Mouse (Mus musculus): Measurements from ENCODE around the gene Rad51d. TPM values are rescaled to one million over a fixed set of nuclear protein-coding genes. Genes with fewer than 3 reads are reported as not detected.
"Not testable (repeated sequence)": the region's sequence is repeated elsewhere in the genome, so short reads cannot be mapped to it uniquely, and the experiment has no call there.

Rad51d gene
- polyA plus RNA-seq (2012; rRNA removed) = 20.9 and 21.2 TPM in 2 replicates

GRCm38 (mm10) chr11:82890342-82890762 is at the start of gene Rad51d:
TSS of gene Rad51d (minus strand) at chr11:82890614.
- 1% methylated on average over 26 of the region's 26 CpGs for WGBS
- TF ChIP-seq CTCF (IDR thresholded peaks at IDR 0.05; ENCODE audit: borderline replicate concordance, insufficient read depth, low read depth, low read length) (peak; percentile 94), POLR2A (IDR thresholded peaks at IDR 0.05; ENCODE audit: borderline replicate concordance, insufficient read depth, low read length) (peak; percentile 62; the same call in 1 of the 2 replicates)

DNA sequence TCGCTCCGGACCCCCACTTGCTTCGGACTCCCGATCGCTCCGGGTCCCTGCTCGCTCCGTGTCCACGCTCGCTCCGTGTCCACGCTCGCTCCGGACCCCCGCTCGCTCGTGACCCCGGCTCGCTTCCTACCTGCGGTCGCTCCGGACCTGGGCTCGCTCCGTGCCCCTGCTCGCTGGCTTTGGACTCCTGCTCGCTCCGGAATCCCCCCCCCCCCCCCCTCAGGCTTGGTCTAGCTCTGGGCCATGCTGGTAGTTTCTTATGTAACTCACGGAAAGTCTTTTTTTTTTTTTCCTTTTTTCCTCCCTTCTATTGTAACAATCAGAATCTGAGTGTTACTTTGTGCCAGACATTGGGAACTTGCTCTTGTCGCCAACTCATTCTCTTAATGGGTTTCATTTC is 42.8 kb upstream of the Rad51d start:
- 2% methylated on average over 29 of the region's 29 CpGs for WGBS
- H3K27ac ChIP-seq (ENCODE audit: insufficient read depth, low read length) = no peak overlapping the region
- H3K27me3 ChIP-seq (ENCODE audit: control insufficient read depth, insufficient read depth, low read length) = no peaks in the 10 kb centered on the region; the same call in 1 of the 2 replicates
- peaks cover 5% of the 10 kb centered on the region for H3K4me1 ChIP-seq (ENCODE audit: control insufficient read depth, insufficient read depth, low read length)
- H3K4me3 ChIP-seq (replicated peaks; ENCODE audit: insufficient read depth, low read depth, low read length) = peak overlapping the region; percentile 40
- TF ChIP-seq POLR2A (IDR thresholded peaks at IDR 0.05; ENCODE audit: borderline replicate concordance, insufficient read depth, low read length) (no peak), CTCF (IDR thresholded peaks at IDR 0.05; ENCODE audit: borderline replicate concordance, insufficient read depth, low read depth, low read length) (no peak)
- DNase-seq = no peak

More at GRCm38 (mm10) chr11:82890342-82890762, at the start of gene Rad51d:
- peak within 1 kb of the TSS; percentile 89 for H3K4me3 ChIP-seq (replicated peaks; ENCODE audit: insufficient read depth, low read depth, low read length)
- H3K27ac ChIP-seq (ENCODE audit: insufficient read depth, low read length) = peak within 1 kb of the TSS; percentile 53
- H3K4me1 ChIP-seq (ENCODE audit: control insufficient read depth, insufficient read depth, low read length) = peaks cover 4% of the 10 kb centered on the region; the same call in 1 of the 2 replicates
- DNase-seq = peak; percentile 93 to 95
- H3K27me3 ChIP-seq (ENCODE audit: control insufficient read depth, insufficient read depth, low read length) = no peaks in the 10 kb centered on the region

DNA sequence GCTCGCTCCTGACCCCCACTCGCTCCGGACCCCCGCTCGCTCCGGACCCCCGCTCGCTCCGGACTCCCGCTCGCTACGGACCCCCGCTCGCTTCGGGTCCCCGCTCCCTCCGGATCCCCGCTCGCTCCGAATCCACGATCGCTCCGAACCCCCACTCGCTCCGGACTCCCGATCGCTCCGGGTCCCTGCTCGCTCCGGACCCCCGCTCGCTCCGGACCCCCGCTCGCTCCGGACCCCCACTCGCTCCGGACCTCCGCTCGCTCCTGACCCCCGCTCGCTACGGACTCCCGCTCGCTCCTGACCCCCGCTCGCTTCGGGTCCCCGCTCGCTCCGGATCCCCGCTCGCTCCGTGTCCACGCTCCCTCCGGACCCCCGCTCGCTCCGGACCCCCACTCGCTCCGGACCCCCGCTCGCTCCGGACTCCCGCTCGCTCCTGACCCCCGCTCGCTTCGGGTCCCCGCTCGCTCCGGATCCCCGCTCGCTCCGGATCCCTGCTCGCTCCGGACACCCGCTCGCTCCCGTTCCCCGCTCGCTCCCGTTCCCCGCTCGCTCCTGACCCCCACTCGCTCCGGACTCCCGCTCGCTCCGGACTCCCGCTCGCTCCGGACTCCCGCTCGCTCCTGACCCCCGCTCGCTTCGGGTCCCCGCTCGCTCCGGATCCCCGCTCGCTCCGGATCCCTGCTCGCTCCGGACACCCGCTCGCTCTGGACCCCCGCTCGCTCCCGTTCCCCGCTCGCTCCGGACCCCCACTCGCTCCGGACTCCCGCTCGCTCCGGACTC is 41.4 kb upstream of the Rad51d start:
- H3K4me1 ChIP-seq (ENCODE audit: control insufficient read depth, insufficient read depth, low read length); H3K27ac ChIP-seq (ENCODE audit: insufficient read depth, low read length); H3K27me3 ChIP-seq (ENCODE audit: control insufficient read depth, insufficient read depth, low read length); DNase-seq; H3K4me3 ChIP-seq (replicated peaks; ENCODE audit: insufficient read depth, low read depth, low read length): not testable (repeated sequence)
- WGBS = 1% methylated on average over 117 of the region's 119 CpGs

GRCm38 (mm10) chr11:82931161-82931560 is 40.7 kb upstream of the Rad51d start:
- not testable (repeated sequence) for DNase-seq; H3K27ac ChIP-seq (ENCODE audit: insufficient read depth, low read length); H3K27me3 ChIP-seq (ENCODE audit: control insufficient read depth, insufficient read depth, low read length); H3K4me1 ChIP-seq (ENCODE audit: control insufficient read depth, insufficient read depth, low read length)
- peak overlapping the region; percentile 30 for H3K4me3 ChIP-seq (replicated peaks; ENCODE audit: insufficient read depth, low read depth, low read length)
- 2% methylated on average over 63 of the region's 63 CpGs for WGBS

DNA sequence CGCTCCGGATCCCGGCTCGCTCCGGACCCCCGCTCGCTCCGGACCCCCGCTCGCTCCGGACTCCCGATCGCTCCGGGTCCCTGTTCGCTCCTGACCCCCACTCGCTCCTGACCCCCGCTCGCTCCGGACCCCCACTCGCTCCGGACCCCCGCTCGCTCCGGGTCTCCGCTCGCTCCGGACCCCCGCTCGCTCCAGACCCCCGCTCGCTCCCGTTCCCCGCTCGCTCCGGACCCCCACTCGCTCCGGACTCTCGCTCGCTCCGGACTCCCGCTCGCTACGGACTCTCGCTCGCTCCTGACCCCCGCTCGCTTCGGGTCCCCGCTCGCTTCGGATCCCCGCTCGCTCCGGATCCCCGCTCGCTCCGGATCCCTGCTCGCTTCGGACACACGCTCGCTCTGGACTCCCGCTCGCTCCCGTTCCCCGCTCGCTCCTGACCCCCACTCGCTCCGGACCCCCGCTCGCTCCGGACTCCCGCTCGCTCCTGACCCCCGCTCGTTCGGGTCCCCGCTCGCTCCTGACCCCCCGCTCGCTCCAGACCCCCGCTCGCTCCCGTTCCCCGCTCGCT is 40.1 kb upstream of the Rad51d start:
- not testable (repeated sequence) for H3K4me1 ChIP-seq (ENCODE audit: control insufficient read depth, insufficient read depth, low read length); H3K27me3 ChIP-seq (ENCODE audit: control insufficient read depth, insufficient read depth, low read length); H3K27ac ChIP-seq (ENCODE audit: insufficient read depth, low read length); DNase-seq
- 3% methylated on average over 84 of the region's 85 CpGs for WGBS
- peak overlapping the region; percentile 13 for H3K4me3 ChIP-seq (replicated peaks; ENCODE audit: insufficient read depth, low read depth, low read length)

DNA sequence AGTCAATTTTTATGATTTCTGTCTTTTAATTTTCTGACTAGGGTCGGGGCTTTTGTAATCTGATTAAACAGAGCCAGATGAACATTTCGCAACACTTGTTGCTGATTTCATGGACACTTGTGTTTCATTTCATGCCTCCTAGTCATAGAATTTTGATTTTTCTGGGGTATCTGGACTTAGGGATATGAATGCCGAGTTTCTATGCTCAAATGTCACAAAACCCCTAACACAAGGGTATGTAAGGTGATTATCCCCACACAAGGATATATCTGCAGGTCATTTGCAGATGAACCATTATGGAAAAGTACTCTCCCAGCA is 39.2 kb upstream of the Rad51d start:
- DNase-seq = no peak
- Histone ChIP-seq H3K4me3 (replicated peaks; ENCODE audit: insufficient read depth, low read depth, low read length) (no peak overlapping the region), H3K27me3 (ENCODE audit: control insufficient read depth, insufficient read depth, low read length) (no peaks in the 10 kb centered on the region; the same call in 1 of the 2 replicates), H3K4me1 (ENCODE audit: control insufficient read depth, insufficient read depth, low read length) (peaks cover 5% of the 10 kb centered on the region), H3K27ac (ENCODE audit: insufficient read depth, low read length) (no peak overlapping the region)
- TF ChIP-seq POLR2A (IDR thresholded peaks at IDR 0.05; ENCODE audit: borderline replicate concordance, insufficient read depth, low read length) (no peak), CTCF (IDR thresholded peaks at IDR 0.05; ENCODE audit: borderline replicate concordance, insufficient read depth, low read depth, low read length) (no peak)
- WGBS = 69% methylated on average over 3 of the region's 3 CpGs

DNA sequence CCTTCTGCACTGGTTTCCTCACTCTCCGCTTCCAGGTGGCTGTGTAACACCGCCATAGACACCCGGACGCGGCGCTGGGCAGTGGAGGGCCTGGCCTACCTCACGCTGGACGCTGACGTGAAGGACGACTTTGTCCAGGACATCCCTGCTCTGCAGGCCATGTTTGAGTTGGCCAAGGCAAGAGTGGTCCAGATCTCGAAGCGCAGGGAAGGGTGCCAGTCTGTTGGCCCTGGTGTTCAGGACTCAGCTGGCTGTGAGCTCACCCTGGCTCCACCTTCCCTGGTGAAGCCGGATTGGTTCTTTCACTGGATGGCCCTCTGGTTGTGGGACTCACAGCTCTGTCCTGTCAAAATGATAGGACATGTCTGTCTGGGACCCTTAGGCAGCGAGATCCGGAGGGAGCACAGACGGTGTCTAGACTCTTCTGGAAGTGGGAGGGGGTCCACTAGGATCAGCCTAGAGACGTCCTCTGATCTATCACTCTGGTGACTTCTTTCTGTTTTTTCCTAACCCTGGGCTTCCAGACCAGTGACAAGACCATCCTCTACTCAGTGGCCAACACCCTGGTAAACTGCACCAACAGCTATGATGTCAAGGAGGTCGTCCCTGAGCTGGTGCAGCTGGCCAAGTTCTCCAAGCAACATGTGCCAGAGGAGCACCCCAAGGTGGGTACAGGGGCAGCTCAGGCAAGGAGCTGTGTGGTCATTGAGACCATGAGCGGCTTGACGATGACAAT is 38.7 kb upstream of the Rad51d start:
- Histone ChIP-seq H3K4me1 (ENCODE audit: control insufficient read depth, insufficient read depth, low read length) (peaks cover 5% of the 10 kb centered on the region), H3K27me3 (ENCODE audit: control insufficient read depth, insufficient read depth, low read length) (no peaks in the 10 kb centered on the region; the same call in 1 of the 2 replicates), H3K4me3 (replicated peaks; ENCODE audit: insufficient read depth, low read depth, low read length) (no peak overlapping the region), H3K27ac (ENCODE audit: insufficient read depth, low read length) (no peak overlapping the region)
- DNase-seq = no peak
- WGBS = 48% methylated on average over 20 of the region's 20 CpGs
- TF ChIP-seq CTCF (IDR thresholded peaks at IDR 0.05; ENCODE audit: borderline replicate concordance, insufficient read depth, low read depth, low read length) (no peak), POLR2A (IDR thresholded peaks at IDR 0.05; ENCODE audit: borderline replicate concordance, insufficient read depth, low read length) (no peak)

DNA sequence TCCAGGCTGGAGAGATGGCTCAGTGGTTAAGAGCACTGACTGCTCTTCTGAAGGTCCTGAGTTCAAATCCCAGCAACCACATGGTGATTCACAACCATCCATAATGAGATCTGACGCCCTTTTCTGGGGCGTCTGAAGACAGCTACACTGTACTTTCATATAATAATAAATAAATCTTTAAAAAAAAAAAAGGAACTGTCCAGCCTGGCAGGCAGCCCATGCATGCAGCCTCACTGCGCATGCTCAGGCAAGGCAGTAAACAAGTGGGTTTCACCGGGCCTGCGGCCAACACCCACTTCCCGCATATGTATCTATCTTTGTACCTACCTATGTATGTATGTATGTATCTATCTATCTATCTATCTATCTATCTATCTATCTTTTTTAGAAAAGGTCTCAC is 33.5 kb upstream of the Rad51d start:
- 72% methylated on average over 6 of the region's 6 CpGs for WGBS
- not testable (repeated sequence) for H3K27me3 ChIP-seq (ENCODE audit: control insufficient read depth, insufficient read depth, low read length); H3K4me3 ChIP-seq (replicated peaks; ENCODE audit: insufficient read depth, low read depth, low read length); H3K27ac ChIP-seq (ENCODE audit: insufficient read depth, low read length); DNase-seq; H3K4me1 ChIP-seq (ENCODE audit: control insufficient read depth, insufficient read depth, low read length)
